In the genomic region with DNA sequence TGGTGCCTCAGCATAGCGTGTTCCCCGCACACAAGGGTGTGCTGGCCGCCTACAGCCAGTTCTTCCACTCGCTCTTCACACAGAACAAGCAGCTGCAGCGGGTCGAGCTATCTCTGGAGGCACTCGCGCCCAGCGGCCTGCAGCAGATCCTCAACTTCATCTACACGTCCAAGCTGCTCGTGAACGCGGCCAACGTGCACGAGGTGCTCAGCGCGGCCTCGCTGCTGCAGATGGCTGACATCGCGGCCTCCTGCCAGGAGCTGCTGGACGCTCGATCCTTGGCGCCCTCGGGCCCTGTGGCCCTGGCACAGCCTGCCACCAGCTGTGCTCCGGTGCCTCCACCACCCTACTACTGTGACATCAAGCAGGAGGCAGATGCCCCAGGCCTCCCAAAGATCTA, we compare ENCODE assay signal across 25 mouse cellular contexts. TPM values are rescaled to one million over a fixed set of nuclear protein-coding genes. Genes with fewer than 3 reads are reported as not detected.
A peak's percentile ranks its signal among the peaks of the same experiment; 100 is the strongest.
DNase-seq lines count a peak whose midpoint lies in the region; ATAC-seq lines count a peak whose summit lies in the region.
"Had no signal": no experiment of that assay in that cellular context is flagged by ENCODE, and none has a peak within 500 bp of the region (broad histone marks: within the 10 kb centered on the region; RNA-seq: fewer than 3 reads in every experiment).

No protein-coding gene starts in this region.

- whole genome bisulfite sequencing in liver, embryonic 12.5 days (ENCODE audit: insufficient replicate concordance) = 77% methylated on average over 25 of the region's 25 CpGs

- no peaks in the 10 kb centered on the region for H3K9me3 ChIP-seq in liver, embryonic 12.5 days (replicated peaks)
- H3K9me3 ChIP-seq: heart, embryonic 13.5 days; limb, embryonic 10.5 days had no signal

- H3K36me3 ChIP-seq in liver, embryonic 12.5 days = peaks cover 24% of the 10 kb centered on the region

- peaks cover 48% of the 10 kb centered on the region for H3K27me3 ChIP-seq in liver, embryonic 12.5 days (replicated peaks)
- H3K27me3 ChIP-seq: heart, embryonic 13.5 days had no signal

- no peak overlapping the region for H3K4me2 ChIP-seq in liver, embryonic 12.5 days
- H3K4me2 ChIP-seq: heart, embryonic 13.5 days; liver, embryonic 11.5 days; lung, embryonic 14.5 days had no signal

- no peak overlapping the region for H3K4me3 ChIP-seq in liver, embryonic 12.5 days
- H3K4me3 ChIP-seq: erythroblast, embryonic 14.5 days; heart, embryonic 13.5 days; limb, embryonic 10.5 days had no signal

- peak; percentile 91 for DNase-seq in heart, adult 11 months
- no peak for DNase-seq in heart, postnatal 4 days
- peak; percentile 5 for DNase-seq in right cerebral cortex, postnatal 25 days
- no peak for DNase-seq in right cerebral cortex, postnatal 36 days (ENCODE audit: low spot score in 2 of 2)
- peak; percentile 57 for DNase-seq in brain, adult 2 months (ENCODE audit: low read depth, low spot score)
- peak; percentile 69 for DNase-seq in gastrocnemius, postnatal 14 days
- no peak for DNase-seq in adrenal gland, postnatal 25 days
- DNase-seq: adrenal gland, postnatal 10 days; heart, postnatal 36 days; kidney, postnatal 4 days; lung, embryonic 14.5 days; midbrain, embryonic 14.5 days; right cerebral cortex, adult 18-20 months; spleen, adult 18-20 months; thymus, postnatal 14 days had no signal

- no peak overlapping the region for H3K9ac ChIP-seq in liver, embryonic 12.5 days
- H3K9ac ChIP-seq: lung, embryonic 14.5 days had no signal

- intact Hi-C loops in gastrocnemius, postnatal 14 days (cut with DNase I; ENCODE audit: low total_unique reads) = no loop called here

- no peak overlapping the region for H3K27ac ChIP-seq in liver, embryonic 12.5 days
- H3K27ac ChIP-seq: heart, embryonic 13.5 days; macrophage had no signal

- ATAC-seq in liver, embryonic 12.5 days = no peak
- ATAC-seq: inflammation-experienced regulatory T-cells, adult 6 months had no signal

- H3K4me1 ChIP-seq in liver, embryonic 12.5 days = peaks cover 29% of the 10 kb centered on the region

RNA-seq across cellular contexts. Expression of a gene that starts 3.6 kb away (rescaled TPM):
- total RNA-seq in heart, postnatal 4 days (2021) = 10 to 100 TPM; 75.6 to 81.6 TPM
- 10 to 100 TPM; 51.5 to 56.1 TPM for total RNA-seq in gastrocnemius, postnatal 14 days (2021)
- 1.9 and 2.6 TPM in 2 replicates for polyA plus RNA-seq in liver, embryonic 12.5 days (2016; fragmentation: Nextera tagmentation; extraction: Ambion mirVana)
- 33.3 and 55.7 TPM in 2 replicates for total RNA-seq in adrenal gland, postnatal 25 days (2021)
- total RNA-seq: granulocyte monocyte progenitor cell, adult 5-6 weeks; neutrophil, adult 5-6 weeks had no signal

RNA-seq across cellular contexts. Expression of a gene that starts 14.6 kb away (rescaled TPM):
- total RNA-seq in heart, postnatal 4 days (2021) = 10 to 100 TPM; 14.1 to 15.4 TPM
- 100 to 1,000 TPM; 116 to 158 TPM for total RNA-seq in gastrocnemius, postnatal 14 days (2021)
- polyA plus RNA-seq in liver, embryonic 12.5 days (2016; fragmentation: Nextera tagmentation; extraction: Ambion mirVana) = 0.06 and 0.26 TPM in 2 replicates
- total RNA-seq in adrenal gland, postnatal 25 days (2021) = 0.18 TPM in 1 of 2 replicates, not detected in the other
- total RNA-seq: neutrophil, adult 5-6 weeks had no signal
- polyA plus RNA-seq: erythroblast, embryonic 14.5 days; inflammation-experienced regulatory T-cells, adult 6 months; liver, embryonic 11.5 days; macrophage had no signal

RNA-seq across cellular contexts. Expression of a gene that starts 29.5 kb away (rescaled TPM):
- 10 to 100 TPM; 72.5 to 84.4 TPM for total RNA-seq in heart, postnatal 4 days (2021)
- 100 to 1,000 TPM; 276 to 284 TPM for total RNA-seq in gastrocnemius, postnatal 14 days (2021)
- polyA plus RNA-seq in liver, embryonic 12.5 days (2016; fragmentation: Nextera tagmentation; extraction: Ambion mirVana) = not detected in 2 replicates
- not detected in 2 replicates for total RNA-seq in adrenal gland, postnatal 25 days (2021)
- total RNA-seq: granulocyte monocyte progenitor cell, adult 5-6 weeks; neutrophil, adult 5-6 weeks had no signal
- polyA plus RNA-seq: erythroblast, embryonic 14.5 days; inflammation-experienced regulatory T-cells, adult 6 months; kidney, embryonic 14.5 days; limb, embryonic 10.5 days; liver, embryonic 11.5 days; macrophage had no signal

RNA-seq across cellular contexts. Expression of a gene that starts 43.8 kb away (rescaled TPM):
- 10 to 100 TPM; 67.6 to 73.5 TPM for total RNA-seq in heart, postnatal 4 days (2021)
- 10 to 100 TPM; 24.2 to 29.9 TPM for total RNA-seq in gastrocnemius, postnatal 14 days (2021)
- 34.0 and 38.9 TPM in 2 replicates for polyA plus RNA-seq in liver, embryonic 12.5 days (2016; fragmentation: Nextera tagmentation; extraction: Ambion mirVana)
- 90.6 and 90.8 TPM in 2 replicates for total RNA-seq in adrenal gland, postnatal 25 days (2021)

RNA-seq across cellular contexts. Expression of a gene that starts 52.6 kb away (rescaled TPM):
- 100 to 1,000 TPM; 115 to 127 TPM for total RNA-seq in heart, postnatal 4 days (2021)
- 10 to 100 TPM; 89.3 to 93.6 TPM for total RNA-seq in gastrocnemius, postnatal 14 days (2021)
- polyA plus RNA-seq in liver, embryonic 12.5 days (2016; fragmentation: Nextera tagmentation; extraction: Ambion mirVana) = 77.5 and 89.3 TPM in 2 replicates
- 41.6 and 44.9 TPM in 2 replicates for total RNA-seq in adrenal gland, postnatal 25 days (2021)

Comparison
In these comparisons a context has a peak if more than half of its experiments do, and no peak if none do; other contexts are left out.
1. DNase-seq: peak in heart, adult 11 months (single experiment), right cerebral cortex, postnatal 25 days (single experiment), brain, adult 2 months (single experiment) and gastrocnemius, postnatal 14 days (single experiment); none in heart, postnatal 4 days (single experiment), right cerebral cortex, postnatal 36 days (0 of 2) and adrenal gland, postnatal 25 days (single experiment).
2. RNA of a gene that starts 14.6 kb away (total RNA-seq): 116 to 158 TPM in gastrocnemius, postnatal 14 days and 14.1 to 15.4 TPM in heart, postnatal 4 days; 0.18 TPM in adrenal gland, postnatal 25 days; every median in the first group is over 10 times any median in the second.
3. RNA of a gene that starts 29.5 kb away (total RNA-seq): 276 to 284 TPM in gastrocnemius, postnatal 14 days and 72.5 to 84.4 TPM in heart, postnatal 4 days; not detected in adrenal gland, postnatal 25 days; every median in the first group is over 10 times any median in the second.